Mouse (Mus musculus): Measurements from ENCODE around the gene Ccin. TPM values are rescaled to one million over a fixed set of nuclear protein-coding genes. Genes with fewer than 3 reads are reported as not detected.

Ccin gene
- not detected for total RNA-seq (2021)
- long read RNA-seq, experiment 1, result 0 reads
- long read RNA-seq, experiment 2, result 0 reads

DNA sequence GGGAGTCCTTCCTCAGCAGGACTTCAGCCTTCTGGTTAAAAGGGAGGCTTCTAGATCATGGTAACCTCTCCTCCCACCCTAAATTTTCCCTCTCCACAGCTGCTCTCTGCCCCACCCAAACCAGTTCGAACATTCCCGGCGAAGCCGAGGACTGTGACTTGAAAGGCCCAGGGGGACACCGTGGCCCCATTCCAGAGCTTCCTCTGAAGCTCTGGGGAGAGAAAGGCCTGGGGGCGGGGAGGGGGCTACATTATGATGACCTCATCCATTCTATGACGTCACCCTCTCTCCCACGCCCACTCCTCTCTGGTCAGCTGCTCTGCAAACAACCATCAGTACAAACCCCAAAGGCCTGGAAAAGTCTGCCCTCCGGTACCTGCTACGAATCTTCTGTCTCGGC is at the start of gene Ccin:
Gene Ccin (plus strand): TSS at position 303 of the 400 bp plus-strand sequence.
- DNase-seq, result no peak

DNA sequence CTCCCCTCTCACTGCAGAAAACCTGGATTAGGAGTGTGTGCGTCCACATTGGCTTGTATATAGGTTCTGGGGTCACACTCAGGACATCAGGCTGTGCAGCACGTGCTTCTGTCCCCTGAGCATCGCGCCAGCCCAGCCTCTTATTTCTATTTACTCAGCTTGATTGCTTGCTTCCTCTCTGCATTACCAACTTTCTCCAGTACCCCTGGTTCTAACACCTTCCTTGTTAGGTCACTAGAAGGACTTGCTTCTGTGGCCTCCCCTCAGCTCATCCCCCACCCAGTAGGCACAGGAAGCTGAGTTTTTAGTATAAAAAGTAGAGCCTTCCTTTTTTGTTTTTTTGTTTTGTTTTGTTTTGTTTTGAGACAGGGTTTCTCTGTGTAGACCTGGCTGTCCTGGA is 47.1 kb upstream of the Ccin start:
- DNase-seq, result no peak

DNA sequence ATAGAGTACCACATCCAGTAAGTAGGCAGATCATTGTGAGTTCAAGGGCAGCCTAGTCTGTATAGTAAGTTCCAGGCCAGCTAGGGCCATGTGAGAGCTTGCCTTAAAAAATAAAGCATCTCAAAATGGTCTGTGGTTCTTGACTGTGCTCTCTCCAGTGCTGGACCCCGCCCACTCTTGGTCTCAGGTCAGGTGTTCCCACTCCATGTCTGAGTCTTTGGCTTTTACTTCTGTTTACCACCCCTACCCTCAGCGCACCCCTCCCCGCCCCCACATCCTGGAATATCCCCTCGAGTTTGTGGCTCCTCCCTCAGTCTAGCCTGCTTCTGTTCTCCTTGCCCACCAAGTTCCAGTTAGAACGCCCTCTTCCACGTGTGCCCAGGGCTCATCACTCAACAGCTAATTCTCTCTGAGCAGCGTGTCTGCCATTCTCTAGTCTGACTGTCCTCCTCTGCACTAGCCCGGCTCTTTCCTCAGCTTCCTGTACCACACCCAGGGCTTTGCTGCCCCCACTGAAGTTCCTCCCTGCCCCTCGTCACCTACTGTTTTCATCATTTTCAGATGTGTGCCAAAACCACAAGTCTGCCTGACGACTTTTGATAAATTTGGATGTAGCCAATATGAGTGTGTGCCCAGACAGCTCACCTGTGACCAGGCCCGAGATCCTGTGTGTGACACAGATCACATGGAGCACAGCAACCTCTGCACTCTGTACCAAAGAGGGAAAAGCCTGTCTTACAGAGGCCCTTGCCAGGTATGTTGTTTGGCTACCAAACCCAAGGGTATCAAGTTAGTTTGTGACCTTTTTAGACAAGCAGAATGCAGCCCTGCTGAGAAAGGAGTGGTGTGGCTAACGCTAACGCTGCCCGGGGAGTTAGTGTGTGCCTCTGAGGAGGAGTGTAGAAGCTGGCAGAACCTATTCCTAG is 46.3 kb upstream of the Ccin start:
- DNase-seq, result peak; percentile 36

DNA sequence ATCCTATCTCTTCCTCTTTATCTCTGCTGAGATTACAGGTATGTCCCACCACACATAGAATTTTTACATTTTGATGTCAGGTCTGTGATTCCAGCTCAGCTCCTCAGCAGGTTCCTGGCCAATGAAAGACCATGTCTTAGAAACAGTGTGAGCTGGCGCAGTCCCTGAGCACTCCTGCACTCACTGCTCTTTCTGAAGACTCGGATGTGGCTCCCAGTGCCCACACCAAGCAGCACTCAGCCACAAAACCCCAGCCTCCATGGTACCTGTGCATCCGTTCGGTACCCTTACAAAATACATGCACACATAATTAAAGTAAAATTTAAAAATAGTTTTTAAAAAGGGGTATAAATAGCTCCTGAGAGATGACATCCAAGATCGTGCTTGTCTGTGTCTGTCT is 42.0 kb upstream of the Ccin start:
- no peak for DNase-seq

DNA sequence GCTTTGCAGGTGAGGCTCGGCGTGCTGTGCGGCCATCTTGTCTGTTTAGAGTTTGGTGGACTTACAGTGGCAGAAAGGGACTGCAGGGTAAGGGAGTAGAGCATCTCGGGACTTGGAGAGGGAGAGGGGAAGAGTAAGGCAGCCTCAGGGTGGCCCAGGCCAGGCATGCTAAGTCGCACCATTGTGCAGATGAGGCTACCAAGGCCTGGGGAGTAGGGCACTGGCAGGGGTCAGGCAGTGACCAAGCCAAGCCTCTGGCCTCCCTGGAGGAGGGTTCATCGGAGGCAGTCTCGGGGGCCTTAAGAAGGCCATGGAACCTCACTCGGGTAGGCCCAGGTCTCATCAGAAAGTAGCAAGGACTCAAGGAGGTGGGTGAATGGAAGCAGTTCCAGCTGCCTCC is 40.9 kb upstream of the Ccin start:
- no peak for DNase-seq

DNA sequence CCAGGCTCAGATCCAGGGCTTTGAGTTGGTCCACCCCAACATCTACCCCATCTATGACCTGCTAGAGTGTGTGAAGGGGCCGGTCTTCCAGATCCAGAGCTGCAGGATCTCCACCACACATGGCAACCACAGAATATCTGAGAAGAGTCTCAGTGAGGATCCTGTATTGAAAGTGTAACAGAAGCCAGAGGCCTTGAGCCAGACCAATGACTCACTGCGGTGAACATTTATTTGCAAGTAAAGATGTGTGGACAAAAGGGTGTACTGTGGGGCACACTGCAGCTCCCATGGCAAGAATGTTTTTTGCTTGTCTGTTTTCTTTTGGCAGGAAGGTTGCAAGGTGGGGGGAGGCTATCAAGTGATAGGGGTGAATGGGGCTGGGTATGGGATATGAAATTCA is 35.7 kb upstream of the Ccin start:
- DNase-seq, result no peak

DNA sequence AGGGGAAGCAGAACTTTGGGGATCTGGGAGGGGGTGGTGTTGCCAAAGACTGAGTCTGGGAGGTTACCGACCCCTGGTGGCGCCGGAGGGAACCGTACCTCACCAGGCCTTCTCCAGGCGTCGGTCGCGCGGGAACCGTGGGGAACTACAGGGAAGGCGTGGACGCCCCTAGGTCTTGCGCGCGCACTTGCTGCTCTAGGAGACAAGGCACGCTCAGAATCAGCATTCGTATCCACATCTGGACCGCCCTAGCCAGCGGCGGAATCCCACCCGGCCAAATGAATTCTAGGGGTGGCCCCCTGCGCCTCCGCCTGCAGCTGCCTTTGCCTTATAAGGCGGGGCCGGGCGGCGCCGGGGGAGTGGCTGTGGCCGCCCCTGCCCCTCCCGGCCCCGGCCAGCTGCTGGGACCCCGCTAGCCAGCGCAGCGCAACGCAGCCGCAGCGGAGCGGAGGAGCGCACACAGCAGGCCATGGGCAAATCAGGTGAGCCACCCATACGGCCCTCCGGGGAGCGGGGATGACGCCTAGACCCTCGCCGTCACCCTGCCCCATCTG is 25.9 kb upstream of the Ccin start, which contains the start of gene Glipr2:
Gene Glipr2 (plus strand): TSS at position 110 of the 554 bp plus-strand sequence.
- DNase-seq, result peak; percentile 81

DNA sequence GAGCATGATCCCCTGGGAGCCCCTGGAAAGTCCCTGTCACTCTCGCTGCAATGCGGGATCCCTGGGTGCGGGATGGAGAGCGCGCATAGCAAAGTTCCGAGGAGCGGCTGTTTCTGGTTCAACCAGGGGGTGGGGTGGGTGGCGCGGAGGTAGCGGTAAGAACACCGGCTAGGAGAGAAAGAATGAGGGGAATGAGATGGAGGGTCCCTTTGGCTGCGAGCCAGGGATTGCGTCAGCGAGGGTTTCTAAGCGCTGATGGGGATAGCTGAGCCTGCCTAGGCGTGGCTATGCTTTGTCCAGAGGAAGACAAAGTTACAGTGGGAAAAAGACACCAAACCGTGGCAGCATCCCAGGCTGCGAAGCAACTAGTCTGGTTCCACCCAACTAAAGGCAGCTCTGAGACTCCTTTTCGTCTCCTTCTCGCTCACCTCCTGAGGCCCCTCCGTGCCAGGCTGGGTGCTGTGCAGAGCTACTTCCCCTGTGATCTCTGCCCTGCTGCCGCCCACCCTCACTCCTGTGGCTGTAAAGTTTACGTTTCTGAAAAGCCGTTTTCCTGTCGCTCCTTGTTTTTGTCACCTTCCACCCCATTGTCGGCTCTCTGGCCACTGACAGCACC is 25.3 kb upstream of the Ccin start:
- peak; percentile 58 for DNase-seq

DNA sequence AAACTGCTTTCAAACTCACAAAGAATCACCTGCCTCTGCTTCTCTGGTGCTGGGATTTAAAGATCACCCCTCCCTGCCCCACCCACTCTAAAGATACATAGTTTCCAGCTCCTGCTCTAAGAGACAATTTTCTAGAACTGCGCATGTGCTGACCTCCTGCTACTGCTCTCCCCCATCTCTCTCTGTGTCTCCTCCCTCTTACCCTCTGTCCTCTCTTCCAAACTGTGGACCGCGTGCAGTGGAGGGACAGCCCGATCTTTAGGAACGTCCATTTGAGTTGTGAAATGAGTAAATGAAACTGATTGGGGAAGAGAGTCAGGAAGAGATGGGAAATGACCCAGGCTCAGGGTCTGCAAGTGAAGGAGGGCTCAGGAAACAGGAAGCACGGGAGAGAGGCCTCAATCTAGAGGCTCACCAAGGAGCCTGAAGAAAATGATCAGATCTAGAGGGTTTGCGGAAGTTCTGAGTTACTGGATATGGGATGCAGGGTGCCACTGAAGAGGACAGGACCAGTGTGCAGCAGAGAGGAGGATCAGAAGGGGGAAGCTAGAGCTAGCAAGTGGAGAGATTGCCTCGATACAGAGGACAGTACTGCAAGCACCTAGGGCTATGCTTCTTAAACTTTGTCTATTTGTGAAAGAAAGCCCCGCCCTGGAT is 23.6 kb upstream of the Ccin start:
- DNase-seq, result no peak

DNA sequence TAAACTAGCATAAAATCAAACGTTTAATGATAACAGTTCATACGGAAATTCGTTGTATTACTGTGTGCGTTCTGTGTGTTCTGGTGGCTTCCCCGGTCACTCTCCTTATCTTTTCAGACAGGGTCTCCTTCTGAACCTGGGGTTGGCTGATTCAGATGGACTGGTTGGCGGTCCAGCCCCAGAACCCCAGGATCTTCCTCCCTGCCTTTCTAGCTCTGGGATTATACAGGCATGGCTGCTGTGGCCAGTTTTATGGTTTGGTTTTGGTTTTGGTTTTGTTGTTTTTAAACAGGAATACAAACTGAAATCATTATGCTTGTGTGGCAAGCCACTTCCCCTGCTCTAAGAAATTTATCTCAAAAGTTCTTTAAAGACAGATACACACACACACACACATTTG is 23.1 kb upstream of the Ccin start:
- no peak for DNase-seq

DNA sequence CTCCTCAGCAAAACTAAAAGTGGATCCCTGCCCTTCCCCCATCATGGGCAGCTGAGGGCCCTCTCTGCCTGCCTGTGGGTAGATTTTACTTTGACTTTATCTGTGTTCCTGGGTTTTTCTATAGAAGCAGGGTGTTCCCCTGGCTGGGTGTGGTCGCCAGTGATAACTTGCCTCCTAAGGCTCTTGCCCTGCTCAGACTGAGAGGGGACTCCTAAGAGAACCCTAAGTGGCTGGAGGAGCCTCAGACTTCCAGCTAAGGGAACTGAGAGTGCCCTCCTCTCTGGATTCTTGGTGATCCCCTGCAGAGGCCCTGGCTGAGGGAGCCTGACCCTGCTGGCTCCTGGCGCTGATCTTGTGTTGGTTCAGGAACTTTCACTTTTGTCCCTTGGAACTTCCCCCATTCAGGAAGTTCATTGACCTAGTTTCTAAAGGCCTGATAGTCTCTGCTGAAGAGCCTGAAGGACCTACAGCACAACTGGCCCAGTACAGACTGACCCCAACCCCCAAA is 18.9 kb upstream of the Ccin start:
- no peak for DNase-seq

DNA sequence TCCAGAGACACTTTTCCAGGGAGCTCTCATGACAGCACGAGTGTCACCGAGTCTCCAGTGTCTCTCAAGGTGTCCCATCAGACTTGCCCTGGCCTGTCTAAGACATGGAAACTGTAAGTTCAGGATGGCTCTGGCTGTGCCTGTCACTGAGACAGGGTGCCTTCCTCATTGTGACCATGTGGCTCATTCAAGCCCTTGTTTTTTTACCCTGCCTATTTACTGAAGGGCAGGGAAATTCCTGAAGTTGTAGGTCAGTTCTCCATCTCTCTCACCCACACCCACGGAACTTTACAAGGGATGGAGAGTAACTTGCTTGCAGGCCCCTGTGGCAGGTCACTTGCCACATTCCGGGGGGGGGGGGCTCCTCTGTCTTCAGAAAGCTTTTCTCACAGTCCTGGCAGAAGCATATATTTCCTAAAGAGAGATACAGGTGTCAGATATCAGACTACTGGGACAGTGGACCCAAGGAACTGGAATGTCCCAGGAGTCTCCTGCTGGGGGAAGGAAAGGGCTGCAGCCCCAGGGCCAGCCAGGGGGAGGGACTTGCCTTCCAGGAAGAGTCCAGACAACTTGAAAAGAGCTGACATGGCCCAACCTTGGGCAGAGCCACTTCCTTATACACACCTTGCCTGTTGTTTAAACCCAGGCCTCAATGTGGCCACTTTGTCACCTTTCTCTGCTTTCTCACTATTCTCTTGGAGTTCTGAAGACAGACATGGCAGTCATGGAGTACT is 18.2 kb upstream of the Ccin start:
- no peak for DNase-seq

DNA sequence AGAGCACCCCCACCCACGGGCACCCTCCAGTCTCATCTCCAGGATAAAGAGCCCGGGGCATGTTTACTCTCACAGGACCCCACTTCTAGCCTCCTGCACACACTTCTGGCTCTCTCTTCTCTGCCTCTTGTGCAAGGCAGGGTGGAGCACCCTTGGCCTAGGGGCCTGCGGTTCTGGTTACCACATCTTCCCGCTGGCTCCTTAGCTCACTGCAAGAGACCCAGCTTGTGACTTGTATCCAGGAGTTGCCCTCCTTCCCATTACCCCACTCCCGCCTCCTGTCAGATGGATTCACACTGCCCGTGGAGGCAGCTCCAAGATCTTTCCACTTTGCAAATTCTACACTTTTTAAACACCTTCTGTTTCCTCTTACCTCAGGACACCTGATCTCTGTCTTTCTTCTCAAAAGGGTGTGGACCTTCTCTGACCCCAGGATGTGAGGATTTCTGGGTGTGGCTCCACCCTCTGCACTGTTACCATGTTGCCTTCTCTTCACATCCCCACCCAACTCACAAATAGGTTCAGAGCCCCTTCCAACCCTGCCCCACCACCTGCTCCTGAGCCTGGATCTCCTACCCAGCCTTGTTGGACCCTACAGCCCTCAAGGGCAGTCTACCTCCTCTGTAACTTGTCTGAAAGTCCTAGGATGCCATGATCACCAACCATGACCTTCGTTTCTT is 17.3 kb upstream of the Ccin start:
- DNase-seq, result no peak

DNA sequence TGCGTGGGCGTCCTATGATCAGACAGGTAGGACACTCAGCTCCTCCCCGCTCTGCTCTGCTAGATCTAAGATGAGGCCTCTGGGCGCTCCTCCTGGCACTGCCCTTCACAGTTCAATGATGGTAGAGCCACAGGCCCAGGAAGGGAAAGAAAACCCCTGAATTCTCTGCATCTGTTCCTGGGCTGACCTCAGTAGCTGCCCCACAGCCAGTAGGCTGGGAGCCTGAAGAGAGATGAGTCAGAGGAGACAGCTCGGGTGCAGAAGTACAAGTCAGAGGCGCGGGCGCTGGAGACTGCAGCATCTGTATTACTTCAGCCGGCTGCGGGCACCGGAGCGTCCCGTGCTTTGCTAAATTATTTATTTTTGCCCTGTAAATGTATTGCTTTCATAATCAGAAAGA is 14.6 kb upstream of the Ccin start:
- DNase-seq, result peak; percentile 76

DNA sequence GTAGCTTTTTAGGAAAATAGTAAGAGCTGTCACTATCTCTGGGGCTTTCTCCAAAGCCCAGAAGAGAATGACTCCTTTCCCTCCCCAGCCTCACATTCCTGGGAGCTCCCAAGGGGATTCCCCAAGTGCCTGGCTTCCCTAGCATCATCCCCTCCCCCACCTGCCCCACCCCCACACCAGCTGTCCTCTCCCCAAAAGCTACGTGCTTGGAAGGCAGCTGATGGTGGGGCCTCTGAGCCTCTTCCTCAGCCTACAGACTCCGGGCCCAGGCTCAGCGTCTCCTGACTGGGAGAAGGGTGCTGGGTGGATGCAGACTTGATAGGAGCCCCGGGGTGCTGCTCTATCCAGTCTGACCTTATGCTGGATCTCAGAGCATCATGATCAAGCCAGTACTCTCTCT is 13.9 kb upstream of the Ccin start:
- DNase-seq, result no peak

DNA sequence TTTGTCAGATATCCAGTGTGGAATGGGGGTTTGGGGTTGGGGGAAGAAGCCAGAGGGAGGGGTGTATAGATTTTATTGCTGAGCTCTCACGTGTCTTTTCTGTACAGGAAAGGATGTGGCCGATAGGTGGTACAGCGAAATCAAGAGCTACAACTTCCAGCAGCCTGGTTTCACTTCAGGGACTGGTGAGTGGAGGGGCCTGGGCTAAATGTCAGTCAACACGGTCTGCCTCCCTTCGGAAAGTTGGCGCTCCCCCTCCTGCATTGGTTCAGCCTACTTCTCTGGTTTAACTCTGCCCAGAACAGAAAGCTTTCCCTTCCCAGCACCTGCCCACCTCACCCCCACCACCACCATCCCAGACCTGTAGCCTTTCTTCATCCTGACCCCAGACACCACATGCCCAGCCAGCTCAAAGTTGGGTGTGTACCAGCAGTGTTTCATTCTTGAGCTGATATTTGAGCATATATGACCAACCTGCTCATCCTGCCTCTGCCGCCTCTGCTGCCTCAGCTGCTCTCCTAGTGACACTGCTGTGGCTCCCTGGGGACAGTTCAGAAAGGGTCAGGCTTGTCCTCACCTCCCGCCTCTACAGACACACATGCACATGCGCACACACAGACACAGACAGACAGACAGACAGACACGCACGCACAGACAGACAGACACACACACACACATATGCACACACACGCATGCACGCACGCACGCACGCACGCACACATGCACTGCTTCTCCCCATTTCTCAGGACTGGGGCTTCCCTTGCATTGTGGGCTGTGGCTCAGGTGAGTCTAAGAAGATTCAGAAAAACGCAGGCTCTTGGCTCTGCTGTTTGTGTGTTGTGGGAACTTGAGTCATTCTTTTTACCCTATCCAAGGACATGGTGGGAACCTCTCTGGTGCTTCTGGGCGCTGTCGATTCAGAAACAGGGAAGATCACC is 12.6 kb upstream of the Ccin start:
- DNase-seq, result no peak

DNA sequence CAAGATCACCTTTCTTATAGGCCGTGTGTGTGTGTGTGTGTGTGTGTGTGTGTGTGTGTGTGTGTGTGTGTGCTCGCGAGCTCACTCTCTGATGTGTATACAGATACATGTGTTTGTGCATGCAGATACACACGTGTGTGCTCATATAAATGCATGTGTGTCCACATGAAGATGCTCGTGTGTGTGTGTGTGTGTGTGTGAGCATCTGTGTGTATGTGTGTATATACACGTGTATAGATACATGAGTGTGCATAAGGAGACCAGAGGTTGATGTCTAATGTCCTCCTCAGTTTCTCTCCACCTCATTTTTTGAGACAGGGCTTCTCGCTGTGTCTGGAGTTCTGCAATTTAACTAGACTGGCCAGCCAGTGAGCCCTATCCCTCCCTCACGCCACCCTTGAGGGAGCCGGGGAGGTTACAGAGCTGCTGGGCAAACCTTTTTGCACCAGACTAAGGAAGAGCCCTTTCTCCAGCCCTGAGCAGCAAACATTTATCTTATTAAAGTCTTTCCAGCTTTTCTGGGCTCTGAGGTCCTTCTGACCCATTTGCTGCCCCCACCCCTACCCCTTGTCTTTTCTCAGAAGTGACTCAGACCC is 11.6 kb upstream of the Ccin start:
- DNase-seq, result no peak

DNA sequence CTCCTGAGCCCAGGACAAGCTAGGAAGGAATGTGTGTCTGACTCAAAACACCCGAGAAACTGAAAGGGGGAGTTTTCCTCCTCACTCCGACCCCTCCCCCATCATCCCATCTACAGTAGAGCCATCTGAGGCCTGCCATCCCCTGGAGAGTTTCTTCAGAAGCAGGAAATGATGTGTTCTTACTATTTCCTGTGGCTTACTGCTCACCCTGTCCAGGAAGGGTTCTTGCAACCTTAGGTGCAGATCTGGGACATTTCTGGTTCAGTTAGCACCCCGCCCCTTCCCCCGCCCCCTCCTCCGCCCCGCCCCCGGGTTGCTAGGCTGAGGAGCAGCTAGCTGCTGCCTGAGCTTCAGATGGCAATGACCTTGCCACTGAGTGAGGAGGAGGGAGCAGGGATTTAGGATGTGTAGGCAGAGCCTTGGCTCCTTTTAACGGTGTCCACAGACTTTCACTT is 11.1 kb upstream of the Ccin start:
- DNase-seq, result no peak

DNA sequence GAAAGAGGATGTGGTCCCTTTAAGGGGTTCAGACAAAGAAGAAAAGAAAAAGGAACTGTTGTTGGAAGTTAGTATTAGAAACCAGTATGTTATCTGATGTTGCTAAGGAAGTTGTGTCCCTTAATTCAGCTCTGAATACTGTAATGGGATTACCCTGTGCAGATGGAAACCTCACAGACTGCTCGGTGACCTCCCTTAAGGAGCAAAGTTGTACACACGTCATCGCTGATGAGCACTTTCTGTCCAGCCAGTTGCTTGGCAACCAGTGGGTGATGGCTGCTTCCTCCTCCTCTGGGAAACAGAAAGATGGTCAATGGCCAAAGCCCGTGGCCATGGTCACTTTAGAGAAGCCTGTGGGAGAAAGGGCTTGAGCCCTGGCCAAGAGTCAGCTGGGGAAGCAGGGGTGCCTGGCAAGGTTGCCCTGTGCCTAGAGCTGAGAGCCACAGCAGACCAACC is 9.7 kb upstream of the Ccin start:
- DNase-seq, result peak; percentile 76

All from gastrocnemius, postnatal 25 days (tissue).